Mouse (Mus musculus): ENCODE results near the gene Tsacc. TPM values are rescaled to one million over a fixed set of nuclear protein-coding genes. Genes with fewer than 3 reads are reported as not detected.

Gene Tsacc
- polyA plus RNA-seq (2016; fragmentation: Nextera tagmentation; extraction: Ambion mirVana): 11.4 and 14.1 TPM in 2 replicates

DNA sequence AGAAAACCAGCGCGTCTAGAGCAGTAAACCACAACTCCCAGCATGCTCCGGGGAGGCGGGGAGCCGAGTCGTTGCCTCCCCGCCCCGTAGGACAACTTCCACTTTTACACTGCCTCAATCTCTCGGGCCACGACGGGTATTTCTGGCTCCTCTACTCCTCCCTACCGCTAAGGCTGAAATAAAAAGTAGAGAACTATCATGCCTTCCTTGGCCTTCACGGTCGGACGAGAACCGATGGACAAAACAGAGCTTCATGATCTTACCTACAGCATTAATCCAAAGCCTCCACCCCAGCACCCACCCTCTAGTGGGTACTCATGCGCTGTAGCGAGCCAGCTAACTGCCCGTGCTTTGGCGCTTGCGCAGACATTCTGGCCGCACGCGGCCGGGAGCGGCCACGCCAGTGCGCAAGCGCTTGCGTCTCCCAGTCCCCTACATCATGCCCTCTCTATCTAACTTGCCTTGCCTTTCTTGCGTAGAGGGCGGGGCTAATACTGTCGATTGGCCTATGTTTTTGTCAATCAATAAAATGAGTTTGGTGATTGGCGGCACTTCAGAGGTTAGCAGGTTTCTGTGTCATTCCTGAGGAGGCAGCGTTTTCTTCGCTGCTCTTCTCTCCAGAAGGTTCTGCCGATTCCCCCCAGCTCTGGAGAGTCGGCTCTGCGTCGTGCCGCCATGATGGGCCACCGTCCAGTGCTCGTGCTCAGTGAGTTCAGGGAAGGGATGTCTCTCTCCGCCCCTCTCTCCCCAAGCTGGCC is at the start of gene Tsacc, which contains the start of gene Cct3:
Tsacc (minus strand) TSS at position 439 of the 758 bp plus-strand sequence.
Cct3 (plus strand) TSS at position 556 of the 758 bp plus-strand sequence.
- H3K4me3 ChIP-seq: peak within 1 kb of the TSS; percentile 85
- peak; percentile 96 for DNase-seq (ENCODE audit: low spot score)
- no peaks in the 10 kb centered on the region for H3K9me3 ChIP-seq (replicated peaks)
- H3K27ac ChIP-seq (replicated peaks): peak within 1 kb of the TSS; percentile 96
- H3K4me1 ChIP-seq: peaks cover 23% of the 10 kb centered on the region
- under 1% methylated on average over 44 of the region's 44 CpGs for WGBS
- H3K27me3 ChIP-seq (ENCODE audit: low read depth, poor library complexity, severe bottlenecking): no peaks in the 10 kb centered on the region
- H3K36me3 ChIP-seq: peaks cover 35% of the 10 kb centered on the region

DNA sequence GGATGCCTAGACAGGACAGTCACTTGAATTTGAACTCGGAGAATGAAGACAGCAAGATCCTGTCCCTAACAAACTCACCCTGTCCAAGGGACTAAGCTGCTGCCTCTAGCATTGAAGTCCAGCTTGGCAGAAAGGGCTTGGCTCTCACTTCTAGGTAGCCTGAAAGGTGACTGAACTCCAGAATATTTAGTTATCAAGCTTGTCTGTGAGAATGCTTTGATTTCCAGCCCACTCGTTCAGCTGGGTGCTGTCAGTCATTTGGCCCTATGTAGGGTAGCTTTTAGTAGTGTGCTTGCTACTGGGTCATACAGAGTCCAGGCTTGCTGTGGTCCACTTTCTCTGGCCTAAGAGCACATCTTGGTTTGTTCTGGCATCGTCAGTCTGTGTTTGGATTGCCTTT is 42.2 kb upstream of the Tsacc start:
- peaks cover 41% of the 10 kb centered on the region for H3K36me3 ChIP-seq
- H3K9me3 ChIP-seq (replicated peaks): no peaks in the 10 kb centered on the region
- no peak overlapping the region for H3K4me3 ChIP-seq
- H3K4me1 ChIP-seq: peaks cover 35% of the 10 kb centered on the region
- H3K27ac ChIP-seq (replicated peaks): no peak overlapping the region
- no peak for DNase-seq (ENCODE audit: low spot score)
- H3K27me3 ChIP-seq (ENCODE audit: low read depth, poor library complexity, severe bottlenecking): no peaks in the 10 kb centered on the region
- WGBS: 85% methylated on average over 3 of the region's 3 CpGs

DNA sequence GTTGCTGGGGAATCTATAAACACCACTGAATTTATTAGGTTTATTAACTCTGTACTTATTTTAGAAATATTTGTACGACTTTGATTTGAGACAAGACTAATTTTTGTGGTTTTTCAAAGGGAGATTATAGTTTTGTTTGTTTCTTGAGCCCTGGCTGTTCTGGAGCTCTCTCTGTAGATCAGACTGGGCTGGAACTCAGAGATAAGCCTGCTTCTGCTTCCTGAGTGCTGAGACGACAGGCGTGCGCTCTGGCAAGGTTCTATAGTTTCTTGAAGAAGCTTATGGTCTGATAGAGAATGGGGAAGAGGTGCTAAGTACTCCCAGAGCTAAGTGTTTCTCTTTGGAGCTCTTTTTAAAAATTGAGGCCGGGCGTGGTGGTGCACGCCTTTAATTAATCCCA is 41.5 kb upstream of the Tsacc start:
- no peak for DNase-seq (ENCODE audit: low spot score)
- Histone ChIP-seq H3K4me1 (peaks cover 36% of the 10 kb centered on the region), H3K27ac (replicated peaks) (no peak overlapping the region), H3K27me3 (ENCODE audit: low read depth, poor library complexity, severe bottlenecking) (no peaks in the 10 kb centered on the region), H3K36me3 (peaks cover 34% of the 10 kb centered on the region), H3K4me3 (no peak overlapping the region), H3K9me3 (replicated peaks) (no peaks in the 10 kb centered on the region)
- WGBS: 90% methylated on average over 7 of the region's 7 CpGs

DNA sequence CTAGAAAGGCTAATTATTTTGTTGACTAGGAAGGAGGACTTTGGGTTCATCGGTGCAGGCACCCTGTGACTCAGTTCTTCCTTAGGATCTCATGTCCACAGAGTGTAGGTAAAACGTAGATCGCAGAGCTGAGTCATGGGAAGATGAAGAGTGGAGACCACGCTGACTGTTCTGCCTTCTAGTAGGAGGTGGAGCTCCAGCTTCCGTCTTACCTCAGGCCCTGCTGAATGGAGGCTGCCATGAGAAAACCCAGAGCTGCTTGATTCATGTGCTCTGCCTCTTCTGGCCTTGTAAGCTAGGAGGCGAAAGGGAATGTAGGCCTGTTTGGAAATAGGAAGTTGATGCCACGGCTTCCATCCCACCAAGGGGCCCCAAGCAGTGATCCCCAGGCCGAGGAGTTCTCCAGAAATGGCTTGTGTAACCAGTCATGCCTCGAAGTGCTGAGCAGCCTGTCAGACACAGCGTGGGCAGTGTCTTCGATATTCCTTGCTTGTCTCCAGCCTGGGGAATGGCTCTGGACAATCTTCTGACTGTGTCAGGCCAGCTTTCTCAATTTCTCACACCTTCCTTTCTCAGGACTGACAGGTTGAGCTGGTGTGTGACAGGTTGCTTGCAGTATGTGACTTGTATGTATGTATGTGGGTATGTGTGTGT is 40.7 kb upstream of the Tsacc start:
- H3K4me3 ChIP-seq: peak overlapping the region; percentile 97
- H3K27me3 ChIP-seq (ENCODE audit: low read depth, poor library complexity, severe bottlenecking): no peaks in the 10 kb centered on the region
- H3K9me3 ChIP-seq (replicated peaks): no peaks in the 10 kb centered on the region
- no peak for DNase-seq (ENCODE audit: low spot score)
- WGBS: 86% methylated on average over 11 of the region's 11 CpGs
- H3K36me3 ChIP-seq: peaks cover 31% of the 10 kb centered on the region
- H3K27ac ChIP-seq (replicated peaks): no peak overlapping the region
- H3K4me1 ChIP-seq: peaks cover 36% of the 10 kb centered on the region

DNA sequence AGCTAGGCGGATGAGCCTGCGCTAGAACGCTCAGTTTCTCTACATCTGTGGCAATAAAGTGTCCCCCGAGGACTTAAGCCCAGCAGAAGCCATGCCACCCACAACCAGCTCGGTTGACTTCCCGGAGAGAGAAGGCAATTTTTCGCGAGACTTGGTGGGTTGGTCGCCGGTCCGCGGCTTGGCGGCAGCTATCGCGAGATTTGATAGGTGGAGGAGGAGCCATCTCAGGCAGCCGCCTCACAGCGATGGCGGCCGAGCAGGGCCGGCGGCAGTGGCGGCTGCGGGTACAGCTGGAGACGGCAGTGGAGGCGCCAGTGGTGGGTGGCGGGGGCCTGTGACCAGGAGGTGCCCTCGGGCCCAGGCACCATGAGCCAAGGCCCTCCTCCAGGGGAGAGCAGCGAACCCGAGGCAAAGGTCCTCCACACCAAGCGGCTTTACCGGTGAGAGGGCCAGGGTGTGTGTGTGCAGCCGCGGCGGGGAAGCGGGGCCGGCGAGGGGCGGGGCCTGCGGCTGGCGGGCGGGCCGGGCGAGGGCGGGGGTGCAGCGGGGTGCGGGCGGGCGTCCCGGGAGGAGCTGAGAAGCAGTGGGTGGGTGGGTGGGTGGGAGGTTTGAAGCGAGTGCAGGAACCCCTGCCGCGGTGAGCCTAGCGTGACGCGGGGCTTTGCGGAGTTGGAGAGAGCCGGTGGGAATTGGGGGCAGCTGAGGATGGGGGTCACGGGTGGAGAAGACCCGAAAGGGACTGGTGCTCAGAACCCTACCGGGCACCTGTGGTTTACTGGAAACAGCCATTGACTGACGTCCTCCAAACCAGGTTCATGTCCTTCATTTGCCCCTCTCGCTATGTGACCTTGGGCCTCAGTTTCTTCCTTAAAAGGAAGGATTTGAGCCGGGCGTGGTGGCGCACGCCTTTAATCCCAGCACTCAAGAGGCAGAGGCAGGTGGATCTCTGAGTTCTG is 39.5 kb upstream of the Tsacc start, which contains the start of the genes Tmem79 and Smg5:
Tmem79 (minus strand) TSS at position 91 of the 956 bp plus-strand sequence.
Smg5 (plus strand) TSS at position 203 of the 956 bp plus-strand sequence.
- WGBS: 2% methylated on average over 66 of the region's 66 CpGs
- Histone ChIP-seq H3K27me3 (ENCODE audit: low read depth, poor library complexity, severe bottlenecking) (no peaks in the 10 kb centered on the region), H3K27ac (replicated peaks) (peak within 1 kb of the TSS; percentile 99), H3K36me3 (peaks cover 24% of the 10 kb centered on the region), H3K4me3 (peak within 1 kb of the TSS; percentile 97), H3K4me1 (peaks cover 36% of the 10 kb centered on the region), H3K9me3 (replicated peaks) (no peaks in the 10 kb centered on the region)
- peak; percentile 97 for DNase-seq (ENCODE audit: low spot score)

DNA sequence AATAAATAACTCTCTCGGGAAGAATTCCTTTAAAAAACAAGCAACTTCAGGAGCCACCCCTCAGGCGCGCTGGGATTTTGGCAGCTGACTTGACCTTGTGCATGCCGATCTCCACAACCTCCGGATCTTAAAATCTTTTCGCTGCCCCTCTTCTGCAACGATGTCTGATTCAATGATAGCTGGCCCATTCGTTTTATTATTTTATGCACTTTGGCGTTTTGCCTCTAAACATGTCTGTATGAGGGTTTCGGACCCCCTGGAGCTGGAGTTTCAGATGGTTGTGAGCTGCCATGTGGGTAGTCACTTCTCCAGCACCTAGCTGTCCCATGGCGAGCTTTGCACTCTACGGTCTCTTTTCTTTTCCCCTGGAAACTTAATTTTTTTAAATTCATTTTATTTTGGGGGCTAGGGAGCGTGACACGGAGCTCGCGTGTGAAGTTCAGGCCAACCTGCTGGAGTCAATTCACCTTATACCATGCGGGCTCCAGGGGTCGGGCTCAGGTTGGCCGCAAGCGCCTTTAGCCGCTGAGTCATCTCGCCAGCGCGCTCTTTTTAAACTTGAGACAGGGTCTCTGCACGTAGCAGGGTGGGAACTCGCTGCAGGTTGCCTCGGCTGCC is 38.7 kb upstream of the Tsacc start:
- H3K4me3 ChIP-seq: peak overlapping the region; percentile 97
- H3K27ac ChIP-seq (replicated peaks): peak overlapping the region; percentile 99
- peaks cover 36% of the 10 kb centered on the region for H3K4me1 ChIP-seq
- DNase-seq (ENCODE audit: low spot score): no peak
- H3K36me3 ChIP-seq: peaks cover 20% of the 10 kb centered on the region
- no peaks in the 10 kb centered on the region for H3K27me3 ChIP-seq (ENCODE audit: low read depth, poor library complexity, severe bottlenecking)
- H3K9me3 ChIP-seq (replicated peaks): no peaks in the 10 kb centered on the region
- WGBS: 2% methylated on average over 27 of the region's 27 CpGs

DNA sequence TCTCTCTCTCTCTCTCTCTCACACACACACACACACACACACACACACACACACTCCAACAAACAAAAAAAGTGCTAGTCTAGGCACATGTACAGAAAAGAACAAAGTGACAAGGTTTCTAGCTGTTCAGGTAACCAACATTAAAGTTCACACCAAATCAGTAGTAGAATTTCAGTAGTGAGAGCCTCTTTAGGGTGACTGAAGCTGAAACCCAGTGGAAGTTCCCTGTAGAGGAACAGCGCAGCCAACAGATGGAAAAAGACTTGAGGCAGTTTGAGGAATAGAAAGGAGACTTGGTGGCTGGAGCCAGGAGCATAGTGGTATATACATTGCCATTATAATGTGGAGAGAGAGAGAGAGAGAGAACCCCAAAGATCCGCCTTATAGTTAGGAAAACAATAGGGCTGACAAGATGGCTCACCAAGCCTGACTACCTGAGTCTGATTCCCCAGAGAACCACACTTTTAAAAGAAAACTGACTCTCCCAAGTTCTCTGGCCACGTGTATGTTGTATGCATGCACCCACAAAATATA is 38.2 kb upstream of the Tsacc start:
- Histone ChIP-seq H3K9me3 (replicated peaks) (no peaks in the 10 kb centered on the region), H3K36me3 (peaks cover 25% of the 10 kb centered on the region), H3K4me3 (peak overlapping the region; percentile 97), H3K27me3 (ENCODE audit: low read depth, poor library complexity, severe bottlenecking) (no peaks in the 10 kb centered on the region), H3K4me1 (peaks cover 36% of the 10 kb centered on the region), H3K27ac (replicated peaks) (peak overlapping the region; percentile 99)
- no peak for DNase-seq (ENCODE audit: low spot score)
- 32% methylated on average over 3 of the region's 3 CpGs for WGBS

DNA sequence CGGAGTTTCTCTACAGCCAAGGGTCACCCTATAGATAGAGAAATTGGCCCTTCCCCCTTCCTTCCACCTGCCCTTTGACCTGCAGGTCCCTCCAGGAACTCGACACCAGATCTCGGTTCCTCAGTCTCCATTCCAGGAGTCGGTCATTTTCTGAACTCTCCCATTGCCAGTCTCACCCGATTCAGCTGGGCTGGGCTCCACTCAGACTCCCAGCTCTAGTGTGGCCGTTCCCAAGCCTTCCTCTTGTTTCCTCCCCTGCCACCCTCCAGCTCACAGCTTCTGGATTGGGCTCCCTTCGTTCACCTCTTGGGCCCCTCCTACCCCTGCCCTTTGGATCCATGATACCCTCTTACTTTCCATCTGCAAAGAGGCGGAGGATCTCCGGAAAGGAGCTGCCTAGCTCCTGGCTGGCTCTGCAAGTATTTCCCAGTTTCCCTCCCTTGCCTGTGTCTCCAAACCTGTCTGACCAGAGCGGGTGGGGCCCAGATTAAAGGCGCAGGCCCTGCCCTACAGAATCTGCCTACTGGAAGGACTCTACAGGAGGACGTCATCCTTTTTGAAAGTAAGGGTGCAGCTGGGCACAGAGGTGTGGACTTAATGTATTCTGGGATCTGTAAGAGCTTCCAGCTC is 37.3 kb upstream of the Tsacc start:
- no peaks in the 10 kb centered on the region for H3K9me3 ChIP-seq (replicated peaks)
- peak overlapping the region; percentile 97 for H3K4me3 ChIP-seq
- WGBS: 57% methylated on average over 12 of the region's 12 CpGs
- no peak overlapping the region for H3K27ac ChIP-seq (replicated peaks)
- peaks cover 33% of the 10 kb centered on the region for H3K36me3 ChIP-seq
- H3K27me3 ChIP-seq (ENCODE audit: low read depth, poor library complexity, severe bottlenecking): no peaks in the 10 kb centered on the region
- DNase-seq (ENCODE audit: low spot score): no peak
- peaks cover 36% of the 10 kb centered on the region for H3K4me1 ChIP-seq

DNA sequence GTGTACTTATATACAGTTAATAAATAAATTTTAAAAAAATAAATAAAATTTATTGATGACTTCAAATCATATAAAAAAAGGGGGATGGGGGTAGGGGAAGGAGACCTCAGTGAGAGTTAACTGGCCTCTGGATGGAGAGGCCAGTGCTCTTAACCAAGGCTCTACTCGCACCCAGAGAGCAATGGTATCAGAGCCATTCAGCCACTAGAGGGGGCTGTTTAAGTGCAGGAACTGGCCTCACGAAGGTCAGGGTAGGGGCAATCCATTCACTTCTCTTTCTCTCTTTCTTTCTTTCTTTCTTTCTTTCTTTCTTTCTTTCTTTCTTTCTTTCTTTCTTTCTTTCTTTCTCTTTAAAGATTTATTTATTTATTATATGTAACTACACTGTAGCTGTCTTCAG is 34.5 kb upstream of the Tsacc start:
- Histone ChIP-seq H3K4me1 (peaks cover 18% of the 10 kb centered on the region), H3K4me3 (no peak overlapping the region), H3K36me3 (peaks cover 50% of the 10 kb centered on the region), H3K27ac (replicated peaks) (no peak overlapping the region), H3K27me3 (ENCODE audit: low read depth, poor library complexity, severe bottlenecking) (no peaks in the 10 kb centered on the region), H3K9me3 (replicated peaks) (no peaks in the 10 kb centered on the region)
- DNase-seq (ENCODE audit: low spot score): no peak
- 21% methylated on average over 2 of the region's 2 CpGs for WGBS

DNA sequence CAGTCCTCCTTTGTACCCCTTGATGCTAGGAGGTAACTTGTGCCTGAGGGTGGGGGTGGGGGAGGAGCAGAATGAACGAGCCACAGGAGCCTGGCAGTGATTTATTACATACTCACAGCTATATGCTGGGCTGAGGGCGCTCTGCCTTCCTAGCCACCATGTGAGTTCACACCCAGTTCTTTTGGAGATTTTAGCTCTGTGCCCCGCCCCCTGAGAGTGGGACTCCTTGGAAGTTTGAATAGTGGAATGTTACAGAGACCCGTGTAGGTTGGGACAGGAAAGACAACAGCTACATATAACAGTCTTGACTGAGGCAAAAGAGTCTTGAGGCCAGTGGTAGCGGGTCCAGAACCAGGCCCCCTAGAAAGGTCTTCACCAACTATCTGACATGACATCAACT is 32.2 kb upstream of the Tsacc start:
- no peaks in the 10 kb centered on the region for H3K9me3 ChIP-seq (replicated peaks)
- peaks cover 15% of the 10 kb centered on the region for H3K4me1 ChIP-seq
- no peak for DNase-seq (ENCODE audit: low spot score)
- H3K36me3 ChIP-seq: peaks cover 54% of the 10 kb centered on the region
- H3K27ac ChIP-seq (replicated peaks): no peak overlapping the region
- WGBS: 90% methylated on average over 5 of the region's 5 CpGs
- no peaks in the 10 kb centered on the region for H3K27me3 ChIP-seq (ENCODE audit: low read depth, poor library complexity, severe bottlenecking)
- H3K4me3 ChIP-seq: no peak overlapping the region

DNA sequence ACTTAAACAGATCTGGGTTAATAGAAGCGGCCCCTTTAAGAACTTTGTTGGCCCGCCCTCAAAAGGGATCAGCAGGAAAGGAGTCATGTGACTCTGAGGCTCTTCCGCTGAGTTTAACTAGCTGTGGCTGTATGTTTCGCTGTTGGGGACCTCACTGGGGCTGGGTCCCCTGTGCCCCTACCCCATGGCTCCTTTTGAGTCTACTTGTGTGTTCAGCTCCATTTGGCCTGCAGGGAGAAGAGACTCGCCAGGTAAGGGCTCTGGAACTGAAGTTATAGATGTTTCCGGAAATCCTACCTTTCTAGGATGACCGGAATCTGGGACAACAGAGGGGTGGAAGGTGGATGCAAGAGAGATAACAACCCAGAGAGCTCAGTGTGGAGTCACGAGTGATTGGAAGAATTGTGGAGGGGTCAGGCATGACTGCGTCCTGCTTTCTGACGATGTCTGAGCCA is 28.2 kb upstream of the Tsacc start, which contains the start of gene Glmp:
Glmp (plus strand) TSS at position 73 of the 455 bp plus-strand sequence.
- H3K9me3 ChIP-seq (replicated peaks): no peaks in the 10 kb centered on the region
- no peaks in the 10 kb centered on the region for H3K27me3 ChIP-seq (ENCODE audit: low read depth, poor library complexity, severe bottlenecking)
- H3K36me3 ChIP-seq: peaks cover 79% of the 10 kb centered on the region
- WGBS: 3% methylated on average over 10 of the region's 10 CpGs
- peak within 1 kb of the TSS; percentile 65 for H3K27ac ChIP-seq (replicated peaks)
- H3K4me1 ChIP-seq: peaks cover 14% of the 10 kb centered on the region
- DNase-seq (ENCODE audit: low spot score): peak; percentile 63
- peak within 1 kb of the TSS; percentile 73 for H3K4me3 ChIP-seq
